9 mouse cellular contexts compared by ENCODE assay signal in genomic region chr1:87786251-87786650, GRCm38 (mm10). TPM values are rescaled to one million over a fixed set of nuclear protein-coding genes. Genes with fewer than 3 reads are reported as not detected.
A peak's percentile ranks its signal among the peaks of the same experiment; 100 is the strongest.
DNase-seq lines count a peak whose midpoint lies in the region; ATAC-seq and TF ChIP-seq lines count a peak whose summit lies in the region.
"Had no signal": no experiment of that assay in that cellular context is flagged by ENCODE, and none has a peak within 500 bp of the region (broad histone marks: within the 10 kb centered on the region; RNA-seq: fewer than 3 reads in every experiment).

No protein-coding gene starts in this region.

- WGBS in heart, adult 2 months: 34% methylated on average over 7 of the region's 7 CpGs
- WGBS in heart, embryonic 12.5 days: 83% methylated on average over 7 of the region's 7 CpGs
- 66% methylated on average over 7 of the region's 7 CpGs for WGBS in hindbrain, embryonic 16.5 days

- TF ChIP-seq POLR2A in heart, adult 2 months (IDR thresholded peaks at IDR 0.05; ENCODE audit: insufficient read depth, low read depth, low read length): no peak
- TF ChIP-seq POLR2A in cortical plate, adult 2 months (IDR thresholded peaks at IDR 0.05; ENCODE audit: extremely low read depth, insufficient read depth, low read length): no peak

- no peaks in the 10 kb centered on the region for H3K9me3 ChIP-seq in heart, embryonic 12.5 days (replicated peaks)
- no peaks in the 10 kb centered on the region for H3K9me3 ChIP-seq in hindbrain, embryonic 16.5 days (ENCODE audit: control insufficient read depth, low read length)

- intact Hi-C loops in heart, adult 2 months (cut with DNase I): loop anchor here (5.0 kb wide), 2 partner anchors 66 to 136 kb away; partner anchors contain the start of gene Dgkd

- no peak for TF ChIP-seq EP300 in heart, adult 2 months (IDR thresholded peaks at IDR 0.05; ENCODE audit: insufficient read depth, low read depth, low read length)

- no peak overlapping the region for H3K4me3 ChIP-seq in heart, adult 2 months
- no peak overlapping the region for H3K4me3 ChIP-seq in heart, embryonic 12.5 days
- no peak overlapping the region for H3K4me3 ChIP-seq in cortical plate, adult 2 months (ENCODE audit: insufficient read depth, low read length)
- H3K4me3 ChIP-seq in hindbrain, embryonic 16.5 days (ENCODE audit: low read length): no peak overlapping the region

- no peak for ATAC-seq in heart, embryonic 12.5 days (ENCODE audit: insufficient number of reproducible peaks, low FRiP score)
- peak; percentile 81 for ATAC-seq in hindbrain, embryonic 16.5 days

- no peaks in the 10 kb centered on the region for H3K79me2 ChIP-seq in heart, adult 2 months (replicated peaks; ENCODE audit: control insufficient read depth, insufficient read depth, low read length)

- DNase-seq in heart, adult 2 months: peak in 1 of 2 experiments; percentile 20
- DNase-seq in lung, postnatal 25 days (ENCODE audit: low spot score): peak; percentile 4
- DNase-seq in urinary bladder, postnatal 36 days (ENCODE audit: low spot score in 2 of 2): no peak
- DNase-seq in thymus, postnatal 25 days: no peak
- DNase-seq in embryo, embryonic 9.5 days (ENCODE audit: extremely low spot score): no peak
- DNase-seq: kidney, adult 18-20 months had no signal

- no peak for TF ChIP-seq CTCF in heart, adult 2 months (IDR thresholded peaks at IDR 0.05)
- TF ChIP-seq CTCF in cortical plate, adult 2 months (IDR thresholded peaks at IDR 0.05; ENCODE audit: extremely low read depth, insufficient read depth, low read length): no peak

- H3K27me3 ChIP-seq in heart, adult 2 months (ENCODE audit: control insufficient read depth, insufficient read depth, low read length): no peaks in the 10 kb centered on the region
- no peaks in the 10 kb centered on the region for H3K27me3 ChIP-seq in heart, embryonic 12.5 days (replicated peaks)
- H3K27me3 ChIP-seq in hindbrain, embryonic 16.5 days (replicated peaks; ENCODE audit: control insufficient read depth, insufficient read depth, low read length): no peaks in the 10 kb centered on the region

- peak overlapping the region; percentile 20; the same call in 1 of the 2 replicates for H3K27ac ChIP-seq in heart, adult 2 months
- no peak overlapping the region for H3K27ac ChIP-seq in heart, embryonic 12.5 days (ENCODE audit: poor library complexity, severe bottlenecking)
- H3K27ac ChIP-seq in cortical plate, adult 2 months (ENCODE audit: insufficient read depth, low read length): peak overlapping the region; percentile 45; the same call in 1 of the 2 replicates
- 0 out of 2 replicates have a peak overlapping the region, but pooled peaks have one; percentile 7 for H3K27ac ChIP-seq in hindbrain, embryonic 16.5 days (ENCODE audit: low read depth, low read length)

- H3K4me2 ChIP-seq in heart, embryonic 12.5 days: no peak overlapping the region
- H3K4me2 ChIP-seq in hindbrain, embryonic 16.5 days (ENCODE audit: low read length): no peak overlapping the region

- peaks cover 3% of the 10 kb centered on the region for H3K4me1 ChIP-seq in heart, adult 2 months (ENCODE audit: control insufficient read depth, insufficient read depth, low read length)
- H3K4me1 ChIP-seq in heart, embryonic 12.5 days (replicated peaks): no peaks in the 10 kb centered on the region
- peaks cover 4% of the 10 kb centered on the region for H3K4me1 ChIP-seq in cortical plate, adult 2 months (ENCODE audit: control insufficient read depth, insufficient read depth, low read length)
- H3K4me1 ChIP-seq in hindbrain, embryonic 16.5 days (ENCODE audit: control insufficient read depth, insufficient read depth, low read depth, low read length): no peaks in the 10 kb centered on the region

- no peak overlapping the region for H3K9ac ChIP-seq in heart, adult 2 months (ENCODE audit: low read depth, low read length)
- H3K9ac ChIP-seq in heart, embryonic 12.5 days: no peak overlapping the region
- no peak overlapping the region for H3K9ac ChIP-seq in hindbrain, embryonic 16.5 days (ENCODE audit: low read depth, low read length)

- peaks cover 10% of the 10 kb centered on the region for H3K36me3 ChIP-seq in heart, adult 2 months (ENCODE audit: control insufficient read depth, insufficient read depth, low read length)
- peaks cover 82% of the 10 kb centered on the region for H3K36me3 ChIP-seq in heart, embryonic 12.5 days
- peaks cover 45% of the 10 kb centered on the region for H3K36me3 ChIP-seq in hindbrain, embryonic 16.5 days (ENCODE audit: control insufficient read depth, insufficient read depth, low read length)

RNA-seq across cellular contexts. Expression of gene Sag, which starts 17.2 kb away (rescaled TPM):
- under 1 TPM; 0.16 to 0.43 TPM for total RNA-seq in heart, adult 2 months (2021)
- 0.47 and 0.57 TPM in 2 replicates for polyA plus RNA-seq in heart, adult 2 months (2012; rRNA removed)
- polyA plus RNA-seq in heart, embryonic 12.5 days (2016; fragmentation: Nextera tagmentation; extraction: Ambion mirVana): 0.70 and 1.2 TPM in 2 replicates
- polyA plus RNA-seq in cortical plate, adult 2 months (2012; rRNA removed): 2.2 and 3.0 TPM in 2 replicates
- 1.7 TPM in 2 replicates for polyA plus RNA-seq in hindbrain, embryonic 16.5 days (2015; fragmentation: Nextera tagmentation; extraction: Ambion mirVana)

RNA-seq across cellular contexts. Expression of gene Atg16l1, which starts 30.6 kb away (rescaled TPM):
- total RNA-seq in heart, adult 2 months (2021): 10 to 100 TPM; 29.4 to 29.9 TPM
- polyA plus RNA-seq in heart, adult 2 months (2012; rRNA removed): 24.6 and 31.7 TPM in 2 replicates
- polyA plus RNA-seq in heart, embryonic 12.5 days (2016; fragmentation: Nextera tagmentation; extraction: Ambion mirVana): 29.8 and 30.5 TPM in 2 replicates
- polyA plus RNA-seq in cortical plate, adult 2 months (2012; rRNA removed): 76.2 and 79.2 TPM in 2 replicates
- 71.6 and 74.2 TPM in 2 replicates for polyA plus RNA-seq in hindbrain, embryonic 16.5 days (2015; fragmentation: Nextera tagmentation; extraction: Ambion mirVana)
